In genomic region chr5:73071319-73071718, GRCm38 (mm10) we compare ENCODE assay signal across 8 mouse cellular contexts.
DNase-seq lines count a peak whose midpoint lies in the region; ATAC-seq and TF ChIP-seq lines count a peak whose summit lies in the region.

No protein-coding gene starts in this region.

- TF ChIP-seq CTCF in bone marrow, adult 2 months (IDR thresholded peaks at IDR 0.05; ENCODE audit: control insufficient read depth, insufficient read depth, low read length) = peak; percentile 89
- peak; percentile 89 for TF ChIP-seq CTCF in liver, postnatal 0 days (IDR thresholded peaks at IDR 0.05; ENCODE audit: low read depth)
- TF ChIP-seq CTCF in testis, adult 2 months (IDR thresholded peaks at IDR 0.05; ENCODE audit: control insufficient read depth, insufficient read depth, insufficient replicate concordance, low read depth, low read length) = peak; percentile 55; the same call in 1 of the 2 replicates

- peak; percentile 15; the same call in 1 of the 2 replicates for TF ChIP-seq POLR2A in bone marrow, adult 2 months (IDR thresholded peaks at IDR 0.05; ENCODE audit: borderline replicate concordance, control insufficient read depth, low read depth, low read length)
- no peak for TF ChIP-seq POLR2A in testis, adult 2 months (IDR thresholded peaks at IDR 0.05; ENCODE audit: control insufficient read depth, low read depth, low read length)

- ATAC-seq in CD4-positive, CD25-positive, alpha-beta regulatory T cell, adult 4 months = peak; percentile 71
- ATAC-seq in embryonic facial prominence, embryonic 14.5 days (ENCODE audit: low read depth) = peak; percentile 66; the same call in 1 of the 2 replicates
- no peak for ATAC-seq in liver, postnatal 0 days
- ATAC-seq in neural tube, embryonic 14.5 days (ENCODE audit: low read depth) = peak; percentile 78; the same call in 1 of the 2 replicates

- no peaks in the 10 kb centered on the region for H3K27me3 ChIP-seq in embryonic facial prominence, embryonic 14.5 days (replicated peaks; ENCODE audit: control insufficient read depth, insufficient read depth, low read length)
- no peaks in the 10 kb centered on the region for H3K27me3 ChIP-seq in liver, postnatal 0 days (ENCODE audit: insufficient read depth, low read length)
- no peaks in the 10 kb centered on the region for H3K27me3 ChIP-seq in neural tube, embryonic 14.5 days (ENCODE audit: control insufficient read depth, insufficient read depth, low read length)
- no peaks in the 10 kb centered on the region for H3K27me3 ChIP-seq in testis, adult 2 months (ENCODE audit: control insufficient read depth, insufficient read depth, low read length)

- TF ChIP-seq EP300 in liver, postnatal 0 days (IDR thresholded peaks at IDR 0.05; ENCODE audit: low read depth) = no peak

- H3K4me3 ChIP-seq in bone marrow, adult 2 months (replicated peaks; ENCODE audit: control insufficient read depth, low read depth, low read length) = no peak overlapping the region
- no peak overlapping the region for H3K4me3 ChIP-seq in embryonic facial prominence, embryonic 14.5 days (ENCODE audit: low read depth, low read length)
- H3K4me3 ChIP-seq in liver, postnatal 0 days (ENCODE audit: low read depth, low read length) = no peak overlapping the region
- H3K4me3 ChIP-seq in neural tube, embryonic 14.5 days (ENCODE audit: low read depth, low read length) = no peak overlapping the region
- no peak overlapping the region for H3K4me3 ChIP-seq in testis, adult 2 months (ENCODE audit: control insufficient read depth, low read depth, low read length)

- intact Hi-C loops in heart, postnatal 36 days (cut with DNase I) = loop anchor here (1.0 to 5.0 kb wide), 4 partner anchors 87 to 404 kb away; no protein-coding TSS in a partner anchor

- WGBS in bone marrow, adult 2 months = 58% methylated on average over 15 of the region's 15 CpGs
- 34% methylated on average over 15 of the region's 15 CpGs for WGBS in embryonic facial prominence, embryonic 14.5 days
- 48% methylated on average over 15 of the region's 15 CpGs for WGBS in liver, postnatal 0 days (ENCODE audit: insufficient replicate concordance)
- WGBS in neural tube, embryonic 14.5 days = 33% methylated on average over 15 of the region's 15 CpGs

- H3K27ac ChIP-seq in bone marrow, adult 2 months (ENCODE audit: control insufficient read depth, insufficient read depth, low read depth, low read length, poor library complexity) = no peak overlapping the region
- no peak overlapping the region for H3K27ac ChIP-seq in embryonic facial prominence, embryonic 14.5 days (replicated peaks; ENCODE audit: low read depth, low read length)
- no peak overlapping the region for H3K27ac ChIP-seq in liver, postnatal 0 days (ENCODE audit: low read depth)
- H3K27ac ChIP-seq in neural tube, embryonic 14.5 days (ENCODE audit: low read depth, low read length) = no peak overlapping the region
- H3K27ac ChIP-seq in testis, adult 2 months (ENCODE audit: control insufficient read depth, insufficient read depth, low read depth, low read length) = no peak overlapping the region

- no peak overlapping the region for H3K4me2 ChIP-seq in embryonic facial prominence, embryonic 14.5 days (ENCODE audit: low read depth, low read length)
- no peak overlapping the region for H3K4me2 ChIP-seq in liver, postnatal 0 days (ENCODE audit: low read depth, low read length)
- H3K4me2 ChIP-seq in neural tube, embryonic 14.5 days (ENCODE audit: low read depth, low read length) = no peak overlapping the region

- H3K9ac ChIP-seq in embryonic facial prominence, embryonic 14.5 days (ENCODE audit: low read depth, low read length) = no peak overlapping the region
- no peak overlapping the region for H3K9ac ChIP-seq in liver, postnatal 0 days (replicated peaks)
- no peak overlapping the region for H3K9ac ChIP-seq in neural tube, embryonic 14.5 days (replicated peaks; ENCODE audit: low read depth, low read length)

- peaks cover 74% of the 10 kb centered on the region for H3K36me3 ChIP-seq in embryonic facial prominence, embryonic 14.5 days (ENCODE audit: control insufficient read depth, insufficient read depth, low read length)
- H3K36me3 ChIP-seq in liver, postnatal 0 days (replicated peaks; ENCODE audit: insufficient read depth, low read length) = peaks cover 90% of the 10 kb centered on the region
- peaks cover 24% of the 10 kb centered on the region for H3K36me3 ChIP-seq in neural tube, embryonic 14.5 days (ENCODE audit: control insufficient read depth, insufficient read depth, low read length)
- H3K36me3 ChIP-seq in testis, adult 2 months (ENCODE audit: control insufficient read depth, insufficient read depth, low read length) = peaks cover 7% of the 10 kb centered on the region

- H3K4me1 ChIP-seq in bone marrow, adult 2 months (ENCODE audit: control insufficient read depth, insufficient read depth, low read length) = no peaks in the 10 kb centered on the region
- H3K4me1 ChIP-seq in embryonic facial prominence, embryonic 14.5 days (ENCODE audit: control insufficient read depth, insufficient read depth, low read length) = no peaks in the 10 kb centered on the region
- no peaks in the 10 kb centered on the region for H3K4me1 ChIP-seq in liver, postnatal 0 days (ENCODE audit: insufficient read depth)
- no peaks in the 10 kb centered on the region for H3K4me1 ChIP-seq in neural tube, embryonic 14.5 days (ENCODE audit: control insufficient read depth, insufficient read depth, low read length)
- peaks cover 2% of the 10 kb centered on the region; the same call in 1 of the 2 replicates for H3K4me1 ChIP-seq in testis, adult 2 months (ENCODE audit: control insufficient read depth, insufficient read depth, low read length)

- DNase-seq in embryonic facial prominence, embryonic 14.5 days (ENCODE audit: low spot score) = peak; percentile 88
- DNase-seq in heart, postnatal 36 days = peak; percentile 67 to 85
- DNase-seq in layer of hippocampus, adult 11-12 months (ENCODE audit: low spot score) = peak; percentile 69
- DNase-seq in liver, postnatal 0 days = peak; percentile 79

- H3K9me3 ChIP-seq in embryonic facial prominence, embryonic 14.5 days (ENCODE audit: control insufficient read depth, low read length) = no peaks in the 10 kb centered on the region
- H3K9me3 ChIP-seq in liver, postnatal 0 days (ENCODE audit: low read length) = no peaks in the 10 kb centered on the region
- no peaks in the 10 kb centered on the region for H3K9me3 ChIP-seq in neural tube, embryonic 14.5 days (ENCODE audit: control insufficient read depth, low read length)
